Mouse (Mus musculus) CH12.LX (cell line): ENCODE data around the gene Slc35b3. TPM values are rescaled to one million over a fixed set of nuclear protein-coding genes. Genes with fewer than 3 reads are reported as not detected.
A peak's percentile ranks its signal among the peaks of the same experiment; 100 is the strongest.

Experiments
- DNase-seq: peaks from one replicate; pipeline ENCODE4 v3.0.0-alpha.2; 2013; ENCODE audit errors: extremely low read depth
- H3K27ac ChIP-seq: 2 replicates; pipeline ENCODE4 v1.5.1; 2012; ENCODE audit warnings: low read depth, mild to moderate bottlenecking, control low read depth, moderate library complexity; ENCODE audit not compliant: insufficient read depth
- H3K27me3 ChIP-seq: replicated peaks from 2 replicates; pipeline ENCODE3; 2012; ENCODE audit warnings: inconsistent platforms
- H3K36me3 ChIP-seq, 2 experiments: replicated peaks in 1 of 2; 2 replicates each; pipeline versions ENCODE3 to v1.6.1; 2012; ENCODE audit warnings: inconsistent platforms in 1 of 2, low read length in 1 of 2, mild to moderate bottlenecking in 1 of 2, mixed read lengths in 1 of 2, moderate library complexity in 1 of 2; ENCODE audit not compliant: control insufficient read depth in 1 of 2, insufficient read depth in 1 of 2
- H3K4me1 ChIP-seq, 2 experiments: 2 replicates each; pipeline ENCODE4 v1.6.1; 2012; ENCODE audit warnings: inconsistent platforms in 1 of 2, moderate library complexity in 1 of 2; ENCODE audit not compliant: insufficient read depth in 2 of 2, control insufficient read depth in 1 of 2
- H3K4me2 ChIP-seq: 2 replicates; pipeline ENCODE4 v1.6.1; 2012; ENCODE audit warnings: low read depth, mild to moderate bottlenecking, control low read depth; ENCODE audit not compliant: poor library complexity, insufficient read depth, severe bottlenecking
- H3K4me3 ChIP-seq, 3 experiments: fragments of 150-350 bp in 1 of 3; sonication (generic) in 1 of 3; replicated peaks in 1 of 3; 2 replicates each; pipeline versions ENCODE3 to v1.5.1; 2011 to 2012; ENCODE audit warnings: low read depth in 2 of 3, low read length in 2 of 3, mild to moderate bottlenecking in 2 of 3, moderate library complexity in 2 of 3, control low read depth in 1 of 3, improper control_type of control experiment in 1 of 3, inconsistent platforms in 1 of 3, mixed read lengths in 1 of 3; ENCODE audit not compliant: poor library complexity in 1 of 3
- H3K79me2 ChIP-seq: replicated peaks from 2 replicates; pipeline ENCODE4 v1.6.1; 2012; ENCODE audit warnings: mild to moderate bottlenecking, moderate library complexity; ENCODE audit not compliant: control insufficient read depth, poor library complexity, insufficient read depth, severe bottlenecking; ENCODE audit errors: extremely low read depth
- H3K9ac ChIP-seq: 2 replicates; pipeline ENCODE4 v1.6.1; 2012; ENCODE audit warnings: low read depth, mild to moderate bottlenecking, control low read depth, moderate library complexity; ENCODE audit not compliant: insufficient read depth
- H3K9me3 ChIP-seq: replicated peaks from 2 replicates; pipeline ENCODE3; 2012; ENCODE audit warnings: low read length, inconsistent platforms, mixed read lengths
- BHLHE40 ChIP-seq: IDR thresholded peaks from 2 replicates; pipeline ENCODE4 v1.6.1; 2011; ENCODE audit warnings: mild to moderate bottlenecking, low read depth, low read length, improper control_type of control experiment
- CHD2 ChIP-seq: IDR thresholded peaks from 2 replicates; pipeline ENCODE4 v1.6.1; 2011; ENCODE audit warnings: low read length, improper control_type of control experiment
- ELF1 ChIP-seq: IDR thresholded peaks from 2 replicates; pipeline ENCODE4 v1.6.1; 2014; ENCODE audit warnings: low read depth, mild to moderate bottlenecking, inconsistent platforms, low read length, improper control_type of control experiment
- EP300 ChIP-seq: IDR thresholded peaks from 2 replicates; pipeline ENCODE4 v1.6.1; 2011; ENCODE audit warnings: low read length, improper control_type of control experiment
- ETS1 ChIP-seq: conservative IDR thresholded peaks from 2 replicates; pipeline ENCODE4 v1.6.1; 2012; ENCODE audit warnings: low read depth, mild to moderate bottlenecking, inconsistent platforms, low read length, improper control_type of control experiment, moderate library complexity
- HCFC1 ChIP-seq: IDR thresholded peaks from 2 replicates; pipeline ENCODE4 v1.6.1; 2012; ENCODE audit warnings: low read depth, mild to moderate bottlenecking, inconsistent platforms, low read length, improper control_type of control experiment
- IRF4 ChIP-seq: IDR thresholded peaks from 2 replicates; pipeline ENCODE4 v1.6.1; 2014; ENCODE audit warnings: low read depth, mild to moderate bottlenecking, inconsistent platforms, low read length, improper control_type of control experiment
- JUN ChIP-seq: IDR thresholded peaks from 2 replicates; pipeline ENCODE4 v1.6.1; 2011; ENCODE audit warnings: low read depth, mild to moderate bottlenecking, low read length, improper control_type of control experiment, moderate library complexity; ENCODE audit not compliant: insufficient read depth
- JUND ChIP-seq: conservative IDR thresholded peaks from 2 replicates; pipeline ENCODE4 v1.6.1; 2011; ENCODE audit warnings: low read depth, low read length, improper control_type of control experiment
- MAX ChIP-seq: IDR thresholded peaks from 2 replicates; pipeline ENCODE4 v1.6.1; 2011; ENCODE audit warnings: low read length, improper control_type of control experiment
- MAZ ChIP-seq: IDR thresholded peaks from 2 replicates; pipeline ENCODE4 v1.6.1; 2012; ENCODE audit warnings: low read depth, mild to moderate bottlenecking, inconsistent platforms, low read length, improper control_type of control experiment, moderate library complexity
- MEF2A ChIP-seq: IDR thresholded peaks from 2 replicates; pipeline ENCODE4 v1.6.1; 2014; ENCODE audit warnings: low read depth, mild to moderate bottlenecking, inconsistent platforms, low read length, improper control_type of control experiment, borderline replicate concordance
- MXI1 ChIP-seq: IDR thresholded peaks from 2 replicates; pipeline ENCODE4 v1.6.1; 2011; ENCODE audit warnings: mild to moderate bottlenecking, low read depth, low read length, improper control_type of control experiment
- MYC ChIP-seq: IDR thresholded peaks from 2 replicates; pipeline ENCODE4 v1.6.1; 2011; ENCODE audit warnings: low read depth, mild to moderate bottlenecking, improper control_type of control experiment, low read length
- NELFE ChIP-seq: IDR thresholded peaks from 2 replicates; pipeline ENCODE4 v1.6.1; 2011; ENCODE audit warnings: low read depth, low read length, improper control_type of control experiment
- NRF1 ChIP-seq: IDR thresholded peaks from 2 replicates; pipeline ENCODE4 v1.6.1; 2014; ENCODE audit warnings: low read depth, mild to moderate bottlenecking, inconsistent platforms, low read length, improper control_type of control experiment, moderate library complexity
- PAX5 ChIP-seq: IDR thresholded peaks from 2 replicates; pipeline ENCODE4 v1.6.1; 2012; ENCODE audit warnings: low read length, inconsistent platforms, mixed read lengths
- POLR2A ChIP-seq: IDR thresholded peaks from 2 replicates; pipeline ENCODE4 v1.6.1; 2011; ENCODE audit warnings: low read depth, mild to moderate bottlenecking, improper control_type of control experiment, low read length
- POLR2AphosphoS2 ChIP-seq: IDR thresholded peaks from 2 replicates; pipeline ENCODE4 v1.6.1; 2011; ENCODE audit warnings: low read depth, low read length, improper control_type of control experiment
- SIN3A ChIP-seq: IDR thresholded peaks from 2 replicates; pipeline ENCODE4 v1.6.1; 2012; ENCODE audit warnings: low read length, improper control_type of control experiment, inconsistent platforms
- SMC3 ChIP-seq: IDR thresholded peaks from 2 replicates; pipeline ENCODE4 v1.6.1; 2011; ENCODE audit warnings: low read depth, low read length, improper control_type of control experiment
- TBP ChIP-seq: conservative IDR thresholded peaks from 2 replicates; pipeline ENCODE4 v1.6.1; 2011; ENCODE audit warnings: low read depth, low read length, improper control_type of control experiment
- TCF12 ChIP-seq: IDR thresholded peaks from 2 replicates; pipeline ENCODE4 v1.6.1; 2014; ENCODE audit warnings: low read depth, mild to moderate bottlenecking, inconsistent platforms, low read length, improper control_type of control experiment
- UBTF ChIP-seq: IDR thresholded peaks from 2 replicates; pipeline ENCODE4 v1.6.1; 2012; ENCODE audit warnings: low read depth, mild to moderate bottlenecking, inconsistent platforms, low read length, improper control_type of control experiment, moderate library complexity
- USF1 ChIP-seq: IDR thresholded peaks from 2 replicates; pipeline ENCODE4 v1.6.1; 2014; ENCODE audit warnings: low read depth, mild to moderate bottlenecking, inconsistent platforms, low read length, improper control_type of control experiment
- USF2 ChIP-seq: conservative IDR thresholded peaks from 2 replicates; pipeline ENCODE4 v1.6.1; 2011; ENCODE audit warnings: low read depth, low read length, improper control_type of control experiment
- ZKSCAN1 ChIP-seq: IDR thresholded peaks from 2 replicates; pipeline ENCODE4 v1.6.1; 2012; ENCODE audit warnings: low read depth, inconsistent platforms, low read length, improper control_type of control experiment, borderline replicate concordance
- ZMIZ1 ChIP-seq: IDR thresholded peaks from 2 replicates; pipeline ENCODE4 v1.6.1; 2012; ENCODE audit warnings: low read depth, mild to moderate bottlenecking, inconsistent platforms, low read length, improper control_type of control experiment
- ZNF384 ChIP-seq: IDR thresholded peaks from 2 replicates; pipeline ENCODE4 v1.6.1; 2012; ENCODE audit warnings: low read depth, low read length, improper control_type of control experiment, inconsistent platforms
- dilution Hi-C: fragments of 300-500 bp; cut with MboI; formaldehyde crosslinking; loops from 2 replicates; pipeline ENCODE4 v1.14.3; 2020; ENCODE audit warnings: low sequenced_read_pairs; ENCODE audit not compliant: extremely low pct_unique_long_range_greater_than_20kb, extremely low pct_ligation_motif_present
- in situ Hi-C: fragments of 300-500 bp; cut with MboI; formaldehyde crosslinking; loops from 3 replicates; pipeline ENCODE4 v1.14.3; 2019; ENCODE audit warnings: low sequenced_read_pairs, low pct_ligation_motif_present, low pct_unique_long_range_greater_than_20kb, mixed read lengths
- polyA plus RNA-seq: library from polyadenylated mRNA; unstranded; fragments of >175 nt; gene quantifications from 2 replicates; pipeline ENCODE4 v1.2.1, GENCODE M21; 2012; ENCODE audit warnings: low read depth; ENCODE audit not compliant: insufficient read length
- total RNA-seq, 2 experiments: library from RNA; depleted of rRNA; stranded (reverse); fragments of 300-350 nt in 1 of 2; fragments of >200 nt in 1 of 2; gene quantifications; 2 replicates each; pipeline ENCODE4 v1.2.3; 2012 to 2014

Slc35b3 gene
- total RNA-seq (2012; rRNA removed): 23.8 and 24.9 TPM in 2 replicates
- 32.4 and 35.5 TPM in 2 replicates for total RNA-seq (2014; rRNA removed)
- polyA plus RNA-seq: 21.6 and 22.6 TPM in 2 replicates

DNA sequence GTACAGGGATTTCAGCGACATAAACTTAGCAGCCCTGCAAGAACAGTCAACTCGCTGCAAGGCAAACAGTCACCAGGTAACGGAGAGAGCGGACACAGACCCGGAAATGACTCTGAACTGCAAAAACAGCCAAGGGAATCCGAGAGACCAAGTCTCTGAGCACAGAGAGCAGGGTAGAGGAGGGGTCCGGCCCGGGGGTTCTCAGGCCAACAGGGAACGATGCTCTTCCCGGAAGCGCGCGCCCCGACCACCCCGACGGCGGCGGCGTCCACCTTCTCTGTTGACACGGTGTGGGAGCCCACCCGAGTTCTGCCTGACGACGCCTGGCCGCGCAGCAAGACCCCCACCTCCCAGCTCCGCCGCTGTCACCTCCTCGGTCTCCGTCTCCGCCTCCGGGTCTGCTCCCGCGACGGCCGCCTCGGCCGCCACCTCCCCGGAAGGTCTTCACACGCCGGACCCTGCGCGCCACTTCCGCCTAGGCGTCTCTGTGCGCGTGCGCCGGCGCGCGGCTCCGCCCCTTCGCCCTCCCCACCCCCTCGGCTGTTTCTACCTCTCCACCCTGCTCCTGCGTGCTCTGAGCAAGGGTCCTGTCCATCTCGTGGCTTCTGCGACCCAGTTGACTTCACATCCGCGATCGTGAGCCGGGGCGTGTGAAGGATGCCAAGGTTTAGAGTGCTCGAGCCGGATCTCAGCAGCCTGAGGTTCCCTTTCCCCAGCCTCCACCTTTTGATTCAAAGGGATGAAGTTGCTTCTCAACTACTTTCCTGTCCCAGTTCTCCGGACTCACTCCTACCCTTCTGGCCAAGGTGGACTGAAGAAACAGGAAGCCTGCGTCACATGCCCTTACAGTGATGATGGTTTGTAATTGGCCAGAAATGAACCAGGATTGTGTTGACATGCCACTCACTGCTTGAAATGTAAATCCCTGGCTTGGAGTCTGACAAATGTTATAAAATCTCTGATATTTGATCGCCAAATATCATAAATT, at the start of gene Slc35b3:
Gene Slc35b3, minus strand, starts transcription at position 813 of the 988 bp plus-strand sequence.
- in situ Hi-C loops (no loop called here), dilution Hi-C loops (no loop called here)
- TF ChIP-seq BHLHE40 (0 out of 2 replicates have a peak, but pooled peaks have one; percentile 19), TCF12 (peak; percentile 80), MXI1 (peak; percentile 75; the same call in 1 of the 2 replicates), ZKSCAN1 (no peak), USF1 (0 out of 2 replicates have a peak, but pooled peaks have one; percentile 15), USF2 (0 out of 2 replicates have a peak, but pooled peaks have one; percentile 6), ETS1 (0 out of 2 replicates have a peak, but pooled peaks have one; percentile 6), JUN (no peak), ELF1 (peak; percentile 98), MAZ (0 out of 2 replicates have a peak, but pooled peaks have one; percentile 65), PAX5 (no peak), UBTF (0 out of 2 replicates have a peak, but pooled peaks have one; percentile 65), SMC3 (no peak), NRF1 (peak; percentile 98), NELFE (peak; percentile 89), ZMIZ1 (peak; percentile 51; the same call in 1 of the 2 replicates), TBP (0 out of 2 replicates have a peak, but pooled peaks have one; percentile 40), MEF2A (peak; percentile 23; the same call in 1 of the 2 replicates), JUND (no peak), HCFC1 (peak; percentile 77), ZNF384 (no peak), MAX (peak; percentile 42; the same call in 1 of the 2 replicates), POLR2AphosphoS2 (peak; percentile 64; the same call in 1 of the 2 replicates), MYC (peak; percentile 74), SIN3A (peak; percentile 71; the same call in 1 of the 2 replicates), POLR2A (peak; percentile 89), EP300 (no peak), IRF4 (0 out of 2 replicates have a peak, but pooled peaks have one; percentile 7), CHD2 (peak; percentile 77)
- Histone ChIP-seq H3K27me3 (no peaks in the 10 kb centered on the region), H3K4me1 (peaks cover 6 to 31% of the 10 kb centered on the region in 2 experiments), H3K4me3 (peak within 1 kb of the TSS; percentile 69 to 88 (median 80)), H3K9me3 (no peaks in the 10 kb centered on the region), H3K9ac (peak within 1 kb of the TSS; percentile 97), H3K79me2 (peaks cover 32% of the 10 kb centered on the region), H3K36me3 (peaks cover 3 to 35% of the 10 kb centered on the region in 2 experiments), H3K4me2 (peak within 1 kb of the TSS; percentile 92), H3K27ac (peak within 1 kb of the TSS; percentile 47)
- peak; percentile 80 for DNase-seq
